Mouse (Mus musculus) cortical plate, adult 2 months (tissue): ENCODE data around the gene Atp8a1.

Experiments used
- CTCF ChIP-seq: fragments of 200-500 bp; IDR thresholded peaks from 2 replicates; pipeline ENCODE4 v1.5.1; 2011; ENCODE audit warnings: mild to moderate bottlenecking, control low read depth, low read length; ENCODE audit not compliant: insufficient read depth; ENCODE audit errors: extremely low read depth
- POLR2A ChIP-seq: fragments of 200-500 bp; IDR thresholded peaks from 2 replicates; pipeline ENCODE4 v1.6.1; 2011; ENCODE audit warnings: mild to moderate bottlenecking, low read length, control low read depth; ENCODE audit not compliant: insufficient read depth; ENCODE audit errors: extremely low read depth

DNA sequence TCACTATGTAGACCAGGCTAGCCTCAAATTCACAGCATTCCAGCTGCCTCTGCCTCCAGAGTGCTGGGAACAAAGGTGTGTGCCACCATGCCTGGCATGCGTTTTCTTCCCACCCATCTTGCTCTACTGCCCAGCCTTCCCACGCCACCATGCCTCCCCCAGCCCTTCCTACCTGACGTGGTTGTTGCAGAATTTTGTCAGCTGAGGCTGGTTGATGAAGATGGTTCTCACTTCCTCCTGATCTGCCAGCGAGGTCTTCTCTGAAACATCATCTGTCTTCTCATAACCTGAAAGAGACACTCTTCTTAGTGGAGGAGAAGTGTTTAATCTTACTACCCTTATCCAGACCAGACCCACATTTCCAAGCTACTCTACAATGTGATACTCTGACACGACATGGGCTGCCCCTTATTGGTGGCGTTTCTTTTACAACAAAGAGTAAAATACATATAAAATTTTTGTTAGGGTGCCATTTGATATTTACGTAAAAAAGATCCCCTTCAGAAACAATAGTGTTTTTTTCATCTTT, 32.7 kb downstream of the Atp8a1 start:
- TF ChIP-seq POLR2A (no peak), CTCF (no peak)
